ENCODE assay signal across 8 mouse cellular contexts in the genomic region with DNA sequence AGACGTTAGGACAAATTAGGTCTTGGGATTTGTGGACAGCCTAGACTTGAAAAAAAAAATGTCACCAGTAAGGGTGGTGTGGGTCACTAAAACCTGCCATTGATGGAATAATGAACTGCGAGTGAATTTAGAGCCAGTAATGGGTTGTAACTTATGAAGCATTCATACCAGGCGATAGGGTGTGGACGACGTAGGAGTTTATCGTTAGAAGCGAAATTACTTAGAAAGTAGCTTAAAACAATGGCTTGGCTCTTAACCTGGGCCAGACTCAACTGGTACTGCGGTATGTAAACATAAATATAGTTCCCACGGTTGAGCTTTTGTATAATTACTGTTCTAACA. TPM values are rescaled to one million over a fixed set of nuclear protein-coding genes. Genes with fewer than 3 reads are reported as not detected.
DNase-seq lines count a peak whose midpoint lies in the region; ATAC-seq lines count a peak whose summit lies in the region.

No protein-coding gene starts in this region.

- peak overlapping the region; percentile 62 for H3K4me3 ChIP-seq in lung, embryonic 15.5 days
- H3K4me3 ChIP-seq in limb, embryonic 12.5 days (replicated peaks), result peak overlapping the region; percentile 54
- H3K4me3 ChIP-seq in neural tube, embryonic 15.5 days (replicated peaks), result peak overlapping the region; percentile 72

- H3K9me3 ChIP-seq in lung, embryonic 15.5 days, result no peaks in the 10 kb centered on the region
- H3K9me3 ChIP-seq in limb, embryonic 12.5 days, result no peaks in the 10 kb centered on the region
- no peaks in the 10 kb centered on the region for H3K9me3 ChIP-seq in neural tube, embryonic 15.5 days (replicated peaks)

- no peaks in the 10 kb centered on the region for H3K27me3 ChIP-seq in lung, embryonic 15.5 days
- H3K27me3 ChIP-seq in limb, embryonic 12.5 days, result no peaks in the 10 kb centered on the region
- H3K27me3 ChIP-seq in neural tube, embryonic 15.5 days (replicated peaks), result no peaks in the 10 kb centered on the region

- DNase-seq in lung, postnatal 10 days, result no peak
- DNase-seq in right cerebral cortex, adult 2 months (ENCODE audit: low spot score in 2 of 2), result no peak
- no peak for DNase-seq in B cell, adult 2 months
- DNase-seq in layer of hippocampus, postnatal 14 days (ENCODE audit: low spot score in 2 of 2), result no peak

- ATAC-seq in lung, embryonic 15.5 days (ENCODE audit: borderline replicate concordance, extremely low read depth, low FRiP score, low TSS enrichment), result peak; percentile 11; the same call in 1 of the 2 replicates
- ATAC-seq in erythroblast, adult 5-6 weeks (replicated peaks; ENCODE audit: low FRiP score, poor library complexity, severe bottlenecking), result peak; percentile 65
- ATAC-seq in limb, embryonic 12.5 days (ENCODE audit: insufficient number of reproducible peaks, insufficient read depth, low FRiP score, low TSS enrichment, low read depth), result peak; percentile 0; the same call in 1 of the 2 replicates
- ATAC-seq in neural tube, embryonic 15.5 days (ENCODE audit: low FRiP score), result peak; percentile 16

- H3K36me3 ChIP-seq in lung, embryonic 15.5 days, result no peaks in the 10 kb centered on the region
- H3K36me3 ChIP-seq in limb, embryonic 12.5 days, result no peaks in the 10 kb centered on the region
- H3K36me3 ChIP-seq in neural tube, embryonic 15.5 days, result no peaks in the 10 kb centered on the region

- peak overlapping the region; percentile 49 for H3K9ac ChIP-seq in lung, embryonic 15.5 days
- peak overlapping the region; percentile 52 for H3K9ac ChIP-seq in limb, embryonic 12.5 days (replicated peaks)
- peak overlapping the region; percentile 70 for H3K9ac ChIP-seq in neural tube, embryonic 15.5 days (replicated peaks)

- H3K27ac ChIP-seq in lung, embryonic 15.5 days, result peak overlapping the region; percentile 97
- peak overlapping the region; percentile 91 for H3K27ac ChIP-seq in limb, embryonic 12.5 days
- H3K27ac ChIP-seq in neural tube, embryonic 15.5 days (replicated peaks), result peak overlapping the region; percentile 96

- H3K4me1 ChIP-seq in lung, embryonic 15.5 days, result peaks cover 6% of the 10 kb centered on the region; the same call in 1 of the 2 replicates
- peaks cover 14% of the 10 kb centered on the region; the same call in 1 of the 2 replicates for H3K4me1 ChIP-seq in limb, embryonic 12.5 days (replicated peaks)
- H3K4me1 ChIP-seq in neural tube, embryonic 15.5 days, result peaks cover 28% of the 10 kb centered on the region

- peak overlapping the region; percentile 81 for H3K4me2 ChIP-seq in lung, embryonic 15.5 days
- H3K4me2 ChIP-seq in limb, embryonic 12.5 days, result peak overlapping the region; percentile 68
- H3K4me2 ChIP-seq in neural tube, embryonic 15.5 days, result peak overlapping the region; percentile 82

- 3% methylated on average over 9 of the region's 9 CpGs for WGBS in lung, embryonic 15.5 days
- 7% methylated on average over 9 of the region's 9 CpGs for WGBS in limb, embryonic 12.5 days
- 6% methylated on average over 9 of the region's 9 CpGs for WGBS in neural tube, embryonic 15.5 days

RNA-seq across cellular contexts. Expression of gene Tmem19, which starts 0.3 kb away (rescaled TPM):
- polyA plus RNA-seq in lung, embryonic 15.5 days (2015; fragmentation: Nextera tagmentation; extraction: Ambion mirVana), result 23.2 and 29.3 TPM in 2 replicates
- total RNA-seq in erythroblast, adult 5-6 weeks (2015; ENCODE audit: low replicate concordance), result 4.0 and 4.8 TPM in 2 replicates
- total RNA-seq in erythroblast, adult 5-6 weeks (2017; ENCODE audit: low replicate concordance), result 2.5 and 7.5 TPM in 2 replicates
- 24.7 and 26.4 TPM in 2 replicates for polyA plus RNA-seq in limb, embryonic 12.5 days (2016; fragmentation: Nextera tagmentation; extraction: Ambion mirVana)
- polyA plus RNA-seq in neural tube, embryonic 15.5 days (2015; fragmentation: Nextera tagmentation; extraction: Ambion mirVana), result 31.6 and 32.0 TPM in 2 replicates
- total RNA-seq in layer of hippocampus, postnatal 14 days (2021), result 10 to 100 TPM; 50.7 to 53.0 TPM

RNA-seq across cellular contexts. Expression of gene Thap2, which starts 21.6 kb away (rescaled TPM):
- 17.9 and 19.5 TPM in 2 replicates for polyA plus RNA-seq in lung, embryonic 15.5 days (2015; fragmentation: Nextera tagmentation; extraction: Ambion mirVana)
- 2.3 and 3.5 TPM in 2 replicates for total RNA-seq in erythroblast, adult 5-6 weeks (2015; ENCODE audit: low replicate concordance)
- total RNA-seq in erythroblast, adult 5-6 weeks (2017; ENCODE audit: low replicate concordance), result 2.2 and 3.1 TPM in 2 replicates
- polyA plus RNA-seq in limb, embryonic 12.5 days (2016; fragmentation: Nextera tagmentation; extraction: Ambion mirVana), result 24.5 and 30.1 TPM in 2 replicates
- polyA plus RNA-seq in neural tube, embryonic 15.5 days (2015; fragmentation: Nextera tagmentation; extraction: Ambion mirVana), result 25.4 and 25.8 TPM in 2 replicates
- 10 to 100 TPM; 10.2 to 13.5 TPM for total RNA-seq in layer of hippocampus, postnatal 14 days (2021)

RNA-seq across cellular contexts. Expression of gene Zfc3h1, which starts 22.2 kb away (rescaled TPM):
- polyA plus RNA-seq in lung, embryonic 15.5 days (2015; fragmentation: Nextera tagmentation; extraction: Ambion mirVana), result 16.2 and 18.6 TPM in 2 replicates
- 64.4 and 69.7 TPM in 2 replicates for total RNA-seq in erythroblast, adult 5-6 weeks (2015; ENCODE audit: low replicate concordance)
- 59.2 and 74.6 TPM in 2 replicates for total RNA-seq in erythroblast, adult 5-6 weeks (2017; ENCODE audit: low replicate concordance)
- 28.1 and 28.7 TPM in 2 replicates for polyA plus RNA-seq in limb, embryonic 12.5 days (2016; fragmentation: Nextera tagmentation; extraction: Ambion mirVana)
- 14.8 and 15.1 TPM in 2 replicates for polyA plus RNA-seq in neural tube, embryonic 15.5 days (2015; fragmentation: Nextera tagmentation; extraction: Ambion mirVana)
- total RNA-seq in layer of hippocampus, postnatal 14 days (2021), result 10 to 100 TPM; 53.3 to 57.6 TPM

RNA-seq across cellular contexts. Expression of gene Rab21, which starts 47.2 kb away (rescaled TPM):
- polyA plus RNA-seq in lung, embryonic 15.5 days (2015; fragmentation: Nextera tagmentation; extraction: Ambion mirVana), result 4.7 and 5.9 TPM in 2 replicates
- total RNA-seq in erythroblast, adult 5-6 weeks (2015; ENCODE audit: low replicate concordance), result 28.2 and 38.2 TPM in 2 replicates
- total RNA-seq in erythroblast, adult 5-6 weeks (2017; ENCODE audit: low replicate concordance), result 18.9 and 31.2 TPM in 2 replicates
- 3.4 and 5.3 TPM in 2 replicates for polyA plus RNA-seq in limb, embryonic 12.5 days (2016; fragmentation: Nextera tagmentation; extraction: Ambion mirVana)
- 7.0 and 9.6 TPM in 2 replicates for polyA plus RNA-seq in neural tube, embryonic 15.5 days (2015; fragmentation: Nextera tagmentation; extraction: Ambion mirVana)
- total RNA-seq in layer of hippocampus, postnatal 14 days (2021), result 10 to 100 TPM; 54.4 to 55.4 TPM

Comparison
In these comparisons a context has a peak if more than half of its experiments do, and no peak if none do; other contexts are left out.
1. ATAC-seq: peak in every context shown above with its lines; median percentile 65 in erythroblast, adult 5-6 weeks; 16 in neural tube, embryonic 15.5 days; 11 in lung, embryonic 15.5 days; 0 in limb, embryonic 12.5 days.